Mouse (Mus musculus): ENCODE measurements around the gene Afap1.

GRCm38 (mm10) chr5:35961271-35961670 is 68.2 kb downstream of the Afap1 start:
- TF ChIP-seq TAL1 (conservative IDR thresholded peaks at IDR 0.05; ENCODE audit: low read depth, low read length) = no peak
- no peak for TF ChIP-seq CTCF (IDR thresholded peaks at IDR 0.05; ENCODE audit: low read depth, low read length)
- TF ChIP-seq POLR2AphosphoS5 (IDR thresholded peaks at IDR 0.05; ENCODE audit: insufficient replicate concordance, low read depth, low read length) = no peak
